Mouse (Mus musculus) frontal cortex, postnatal 10 days (tissue): ENCODE results near the gene Spout1.
A peak's percentile ranks its signal among the peaks of the same experiment; 100 is the strongest.
"Not testable (repeated sequence)": the region's sequence is repeated elsewhere in the genome, so short reads cannot be mapped to it uniquely, and the experiment has no call there.

Source experiments
- DNase-seq, 2 experiments: peaks; one replicate each; pipeline ENCODE4 v3.0.0; 2022; ENCODE audit warnings: low spot score in 2 of 2, mixed read lengths in 1 of 2

The Spout1 gene

DNA sequence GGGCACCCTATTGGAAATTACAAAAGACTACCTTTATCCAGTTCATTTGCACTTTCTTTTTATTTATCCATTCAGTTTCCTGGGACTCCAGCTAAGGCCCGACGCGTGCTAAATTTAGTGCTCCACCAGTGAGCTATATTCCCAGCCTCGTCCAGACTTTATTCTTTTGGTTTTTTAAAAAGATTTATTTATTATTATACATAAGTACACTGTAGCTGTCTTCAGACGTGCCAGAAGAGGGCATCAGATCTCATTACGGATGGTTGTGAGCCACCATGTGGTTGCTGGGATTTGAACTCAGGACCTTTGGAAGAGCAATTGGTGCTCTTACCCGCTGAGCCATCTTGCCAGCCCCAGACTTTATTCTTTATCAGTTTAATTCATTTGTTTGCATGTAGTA lies 452 bp upstream of the Spout1 start:
- not testable (repeated sequence) for DNase-seq

DNA sequence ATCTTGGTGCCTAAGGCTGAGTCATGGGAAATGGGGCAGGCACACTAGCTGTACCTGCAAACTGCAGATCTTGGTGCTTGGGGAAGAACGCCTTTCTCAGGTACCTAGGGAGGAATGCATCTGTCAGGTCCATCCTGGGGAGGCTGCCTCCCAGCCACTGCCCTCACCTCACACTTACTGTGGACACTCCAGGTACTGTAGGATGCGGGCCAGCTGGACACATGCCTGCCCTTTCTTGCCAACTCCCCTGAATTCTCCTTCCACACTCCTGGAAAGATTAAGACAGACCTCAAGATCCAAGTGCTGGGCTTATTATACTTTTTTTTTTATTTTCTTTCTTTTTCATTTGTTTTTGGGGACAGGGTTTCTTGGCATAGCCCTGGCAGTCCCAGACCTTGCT lies 1.7 kb downstream of the Spout1 start:
- DNase-seq, result no peak

DNA sequence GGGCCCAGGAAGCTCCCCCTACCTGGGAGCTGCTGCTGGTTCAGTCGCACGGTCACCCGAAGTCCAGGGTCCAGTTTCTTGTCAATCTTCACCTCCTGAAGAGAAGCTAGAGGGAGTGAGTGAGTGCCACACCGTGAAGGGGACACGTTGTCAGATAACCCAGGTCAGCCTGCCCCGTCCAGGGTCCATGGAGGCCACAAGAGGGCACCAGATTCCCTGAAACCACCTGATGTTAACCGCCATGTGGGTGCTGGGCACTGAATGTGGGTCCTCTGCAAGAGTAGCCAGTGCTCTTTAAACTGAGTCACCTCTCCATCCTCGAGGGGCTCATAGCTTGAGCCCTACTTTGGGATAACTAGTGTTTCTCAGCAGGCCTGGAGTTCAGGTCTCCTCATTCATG lies 2.4 kb downstream of the Spout1 start:
- DNase-seq, result no peak

DNA sequence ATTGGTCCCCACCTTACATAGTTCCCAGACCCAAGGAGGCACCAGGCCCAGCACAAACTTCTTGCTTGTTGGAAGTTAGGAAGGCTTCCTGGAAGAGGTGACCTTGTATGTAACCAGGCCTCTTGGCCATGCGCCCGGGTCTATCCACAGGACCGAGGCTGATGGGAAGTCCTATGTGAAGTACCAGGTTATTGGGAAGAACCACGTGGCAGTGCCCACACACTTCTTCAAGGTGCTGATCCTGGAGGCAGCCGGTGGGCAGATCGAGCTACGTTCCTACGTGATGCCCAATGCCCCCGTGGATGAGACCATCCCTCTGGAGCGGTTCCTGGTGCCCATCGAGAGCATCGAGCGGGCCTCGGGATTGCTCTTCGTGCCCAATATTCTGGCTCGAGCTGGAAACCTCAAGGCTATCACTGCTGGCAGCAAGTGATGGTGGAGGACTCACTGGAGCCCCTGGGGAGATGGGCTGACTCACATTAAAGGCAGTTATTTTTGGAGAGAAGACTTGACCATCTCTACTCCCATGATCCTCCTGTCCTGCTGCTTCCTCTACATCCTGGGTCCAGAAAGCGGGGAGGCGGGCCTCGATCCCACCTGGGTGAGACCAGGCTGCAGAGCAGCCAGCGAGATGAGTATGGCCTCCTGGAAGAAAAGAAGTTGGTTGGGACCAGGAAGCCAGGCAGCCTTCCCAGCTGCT lies 4.6 kb downstream of the Spout1 start:
- no peak for DNase-seq

DNA sequence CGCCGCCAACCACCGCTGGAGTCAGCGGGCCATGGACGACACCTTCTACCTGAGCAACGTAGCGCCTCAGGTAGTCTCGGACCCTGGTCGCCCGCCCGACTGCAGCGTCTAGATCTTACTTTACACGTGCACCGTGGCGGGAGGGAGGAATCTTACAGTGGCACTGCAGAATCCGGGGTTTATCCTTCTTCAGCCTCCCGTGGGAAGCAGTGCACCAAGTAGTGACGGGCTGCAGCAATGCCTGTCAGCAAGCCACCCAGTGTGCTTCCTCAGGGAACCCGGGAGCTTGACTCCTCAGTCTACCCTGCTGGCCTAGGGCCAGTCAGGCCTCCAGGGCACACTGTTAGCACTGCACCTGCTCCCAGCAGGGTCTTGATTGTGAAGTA lies 6.3 kb downstream of the Spout1 start:
- no peak for DNase-seq

DNA sequence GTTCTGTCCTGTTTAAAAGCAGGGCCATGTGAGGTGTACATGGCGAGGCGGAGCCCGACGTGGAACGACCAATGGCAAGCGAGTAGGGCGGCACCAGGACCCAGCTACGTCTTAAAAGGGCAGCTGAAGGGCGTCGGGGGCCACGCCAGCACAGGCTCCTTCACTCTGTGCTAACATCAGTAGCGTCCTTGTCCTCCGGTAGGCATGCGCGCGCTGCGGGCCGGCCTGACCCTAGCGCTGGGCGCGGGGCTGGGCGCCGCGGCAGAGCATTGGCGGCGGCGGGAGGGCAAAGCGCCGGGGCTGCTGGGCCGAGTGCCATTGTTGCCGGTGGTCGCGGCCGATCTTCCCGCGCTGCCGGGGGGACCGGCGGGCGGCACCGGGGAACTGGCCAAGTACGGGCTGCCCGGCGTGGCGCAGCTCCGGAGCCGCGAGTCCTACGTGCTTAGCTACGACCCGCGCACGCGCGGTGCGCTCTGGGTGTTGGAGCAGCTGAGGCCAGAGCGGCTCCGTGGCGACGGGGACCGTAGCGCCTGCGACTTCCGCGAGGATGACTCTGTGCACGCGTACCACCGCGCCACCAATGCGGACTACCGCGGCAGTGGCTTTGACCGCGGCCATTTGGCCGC lies 6.8 kb downstream of the Spout1 start, which contains the start of gene Endog:
Gene Endog, plus strand, starts transcription at position 123 of the 626 bp plus-strand sequence.
- DNase-seq, result peak; percentile 83 to 86

DNA sequence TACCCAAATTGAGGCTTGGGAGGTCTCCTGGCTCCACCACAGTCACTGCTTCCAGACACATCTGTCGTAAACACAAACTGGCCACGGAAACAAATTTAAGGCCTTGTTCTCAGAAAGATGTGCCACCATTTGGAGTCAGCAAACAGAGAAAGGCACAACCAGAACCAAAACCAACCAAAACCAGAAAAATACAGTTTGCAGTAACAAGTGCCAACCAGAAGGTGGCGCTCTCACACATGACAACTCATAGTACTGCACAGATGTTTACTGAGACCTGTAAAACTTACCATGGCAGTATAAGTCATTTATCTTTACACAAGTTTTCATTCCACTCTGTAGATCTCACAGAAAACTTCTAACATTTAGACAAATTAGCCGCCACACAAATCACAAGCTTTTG lies 11.6 kb downstream of the Spout1 start:
- no peak for DNase-seq

DNA sequence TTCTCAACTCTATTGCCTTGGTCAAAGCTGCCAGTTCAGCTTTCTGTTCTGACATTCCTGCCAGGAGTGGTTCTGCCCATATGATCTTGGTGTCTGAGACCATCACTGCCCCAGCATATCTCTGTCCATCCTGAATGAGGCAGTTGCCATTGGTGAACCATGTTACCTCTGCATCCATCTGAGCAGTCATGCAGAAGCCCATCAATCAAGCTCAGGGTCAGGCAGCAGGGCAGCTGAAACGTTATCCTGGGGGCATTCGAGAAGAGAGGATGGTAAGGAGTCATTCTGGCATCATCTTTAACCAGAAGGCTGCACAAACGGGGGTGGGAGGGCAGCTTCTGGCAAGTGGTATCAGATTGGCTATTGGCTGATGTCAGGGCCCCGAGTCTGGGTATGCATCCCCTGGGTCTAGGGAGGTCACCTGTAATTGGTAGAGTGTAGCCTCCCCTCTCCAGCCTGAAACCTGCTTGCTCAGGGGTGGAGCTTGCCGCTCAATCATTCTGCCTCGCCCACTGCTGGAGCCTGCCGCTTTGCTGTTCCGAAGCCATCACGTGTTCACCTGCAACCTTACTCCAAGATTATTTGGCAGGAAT lies 13.8 kb downstream of the Spout1 start:
- no peak for DNase-seq

DNA sequence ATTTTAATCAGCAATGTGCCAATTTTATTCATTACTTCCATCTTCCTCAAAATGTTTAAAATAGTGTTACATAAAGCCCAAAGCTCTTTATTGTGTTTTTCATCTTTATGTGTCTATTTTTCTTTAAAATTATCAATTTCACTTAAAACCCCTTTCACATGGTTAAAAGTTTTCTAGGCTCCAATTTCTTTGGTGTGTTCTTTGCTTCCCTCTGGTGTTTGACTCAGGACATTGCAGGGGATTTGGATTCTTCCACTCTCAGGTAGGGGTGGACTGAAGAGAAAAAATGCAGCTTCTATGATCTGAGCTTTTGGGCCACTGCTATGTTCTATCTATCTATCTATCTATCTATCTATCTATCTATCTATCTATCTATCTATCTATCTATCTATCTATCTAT lies 16.4 kb downstream of the Spout1 start:
- no peak for DNase-seq

DNA sequence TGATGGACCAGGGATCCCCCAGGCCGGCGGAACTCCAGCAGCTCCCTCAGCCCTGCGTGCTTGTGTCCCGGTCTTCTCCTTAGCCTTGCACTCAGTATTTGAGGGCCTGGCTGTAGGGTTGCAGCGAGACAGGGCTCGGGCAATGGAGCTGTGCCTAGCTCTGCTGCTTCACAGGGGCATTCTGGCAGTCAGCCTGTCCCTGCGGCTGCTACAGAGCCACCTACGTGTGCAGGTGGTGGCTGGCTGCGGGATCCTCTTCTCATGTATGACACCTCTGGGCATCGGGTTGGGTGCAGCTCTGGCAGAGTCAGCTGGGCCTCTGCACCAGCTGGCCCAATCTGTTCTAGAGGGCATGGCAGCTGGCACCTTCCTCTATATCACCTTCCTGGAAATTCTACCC lies 18.4 kb downstream of the Spout1 start:
- DNase-seq, result not testable (repeated sequence)

DNA sequence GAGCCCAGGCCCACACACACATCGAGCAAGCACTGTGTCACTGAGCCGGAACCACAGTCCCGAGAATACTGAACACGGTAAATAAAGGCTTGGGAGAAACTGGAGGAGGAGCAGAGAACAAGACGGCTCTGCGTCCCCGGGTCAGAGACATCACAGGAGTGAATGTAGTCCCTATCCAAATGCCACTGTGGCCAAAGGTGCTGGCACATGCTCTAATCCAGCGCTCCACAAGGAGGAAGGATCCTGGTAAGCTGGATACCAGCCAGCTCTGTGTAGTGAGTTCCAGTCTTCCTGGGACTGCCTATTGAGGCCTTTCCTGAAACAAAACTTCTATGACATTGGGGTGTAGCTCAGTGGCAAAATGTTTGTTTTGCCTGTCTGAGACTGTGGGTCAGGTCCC lies 25.6 kb downstream of the Spout1 start:
- no peak for DNase-seq

DNA sequence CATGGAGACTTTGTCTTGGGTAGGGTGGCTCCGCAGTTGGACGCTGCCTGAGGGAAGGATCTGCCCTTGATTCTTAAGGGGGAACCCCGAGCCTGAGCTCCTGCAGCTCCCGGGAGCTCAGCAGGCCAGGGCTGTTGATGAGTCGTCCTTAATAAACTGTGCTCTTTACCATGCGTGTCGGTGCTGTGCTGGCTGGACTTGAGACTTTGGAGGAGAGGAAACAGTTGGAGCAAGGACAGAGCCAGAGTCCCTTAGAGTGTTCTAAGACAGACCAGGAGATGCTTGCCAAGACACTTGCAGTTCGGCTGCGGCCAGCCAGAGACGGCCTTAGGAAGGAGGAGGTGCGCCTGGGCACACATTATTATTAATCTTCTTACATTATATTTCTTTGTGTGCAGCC lies 26.4 kb downstream of the Spout1 start:
- DNase-seq, result no peak

DNA sequence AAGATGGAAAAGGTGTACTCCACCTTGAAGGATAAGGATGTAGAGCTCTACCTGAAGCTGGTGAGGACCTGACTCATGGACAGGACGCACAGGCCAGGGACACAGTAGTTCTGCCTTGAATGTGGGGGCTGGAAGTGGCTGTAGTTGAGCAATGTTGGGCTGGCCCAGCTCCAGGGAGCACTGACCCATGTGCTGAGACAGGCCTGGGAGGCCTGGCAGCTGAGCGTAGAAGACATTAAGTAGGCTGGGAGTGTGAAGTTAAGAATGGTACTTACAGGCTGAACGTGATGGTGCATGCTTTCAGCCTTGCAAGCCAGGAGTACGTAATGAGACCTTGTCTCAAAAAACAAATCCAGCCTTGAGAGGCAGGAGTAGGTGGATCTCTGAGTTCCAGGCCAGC lies 30.8 kb downstream of the Spout1 start:
- no peak for DNase-seq

DNA sequence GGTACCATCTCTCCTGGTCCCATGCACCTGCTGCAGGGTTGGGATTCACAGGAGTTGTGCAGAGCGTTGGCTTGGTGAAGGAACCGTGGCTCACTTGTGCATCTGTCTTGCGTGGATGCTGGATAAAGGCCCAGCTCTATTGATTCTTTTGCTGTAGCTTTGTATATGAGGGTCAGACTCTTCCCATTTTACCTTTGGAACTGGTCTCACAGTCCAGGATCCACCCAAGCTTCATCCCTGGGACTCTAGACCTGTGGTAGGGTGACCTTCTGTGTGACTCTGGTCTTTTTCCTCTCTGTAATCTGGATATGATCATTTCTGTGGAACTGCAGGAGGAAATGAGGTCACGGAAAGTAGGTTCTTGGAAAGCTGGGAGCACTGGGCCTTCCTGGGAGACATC lies 33.8 kb downstream of the Spout1 start:
- DNase-seq, result no peak

DNA sequence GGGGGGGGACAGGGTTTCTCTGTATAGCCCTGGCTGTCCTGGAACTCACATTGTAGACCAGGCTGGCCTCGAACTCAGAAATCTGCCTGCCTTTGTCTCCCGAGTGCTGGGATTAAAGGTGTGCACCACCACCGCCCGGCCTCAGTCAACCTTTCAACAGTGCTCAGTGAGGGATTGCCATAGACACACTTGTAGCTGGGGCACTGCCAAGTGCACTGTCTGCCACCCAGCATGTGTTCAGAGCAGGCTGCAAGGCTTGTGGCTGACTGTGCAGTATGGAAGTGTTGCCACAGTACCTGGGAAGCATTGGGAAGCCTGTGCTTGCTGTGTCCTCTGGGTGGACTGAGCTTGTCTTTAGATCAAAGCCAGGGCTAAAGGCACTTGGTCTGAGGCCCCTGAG lies 38.2 kb downstream of the Spout1 start:
- not testable (repeated sequence) for DNase-seq

DNA sequence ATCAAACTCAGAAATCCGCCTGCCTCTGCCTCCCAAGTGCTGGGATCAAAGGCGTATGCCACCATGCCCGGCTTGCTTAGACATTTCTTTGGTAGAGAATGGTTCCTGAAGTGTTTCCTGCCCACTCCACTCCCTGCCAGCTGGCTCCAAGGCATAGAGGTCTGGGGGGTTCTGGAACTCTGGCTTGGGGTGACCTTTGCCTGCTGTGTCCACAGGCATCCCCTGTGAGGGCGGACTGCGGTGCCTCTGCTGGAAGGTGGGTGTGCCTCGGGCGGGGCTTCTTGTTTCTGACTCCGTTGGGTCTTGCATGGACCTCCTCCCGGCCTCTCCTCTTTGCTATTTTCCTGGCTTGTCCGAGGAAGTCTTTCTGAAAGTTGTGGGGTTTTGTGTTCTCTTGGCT lies 41.8 kb downstream of the Spout1 start:
- DNase-seq, result no peak

DNA sequence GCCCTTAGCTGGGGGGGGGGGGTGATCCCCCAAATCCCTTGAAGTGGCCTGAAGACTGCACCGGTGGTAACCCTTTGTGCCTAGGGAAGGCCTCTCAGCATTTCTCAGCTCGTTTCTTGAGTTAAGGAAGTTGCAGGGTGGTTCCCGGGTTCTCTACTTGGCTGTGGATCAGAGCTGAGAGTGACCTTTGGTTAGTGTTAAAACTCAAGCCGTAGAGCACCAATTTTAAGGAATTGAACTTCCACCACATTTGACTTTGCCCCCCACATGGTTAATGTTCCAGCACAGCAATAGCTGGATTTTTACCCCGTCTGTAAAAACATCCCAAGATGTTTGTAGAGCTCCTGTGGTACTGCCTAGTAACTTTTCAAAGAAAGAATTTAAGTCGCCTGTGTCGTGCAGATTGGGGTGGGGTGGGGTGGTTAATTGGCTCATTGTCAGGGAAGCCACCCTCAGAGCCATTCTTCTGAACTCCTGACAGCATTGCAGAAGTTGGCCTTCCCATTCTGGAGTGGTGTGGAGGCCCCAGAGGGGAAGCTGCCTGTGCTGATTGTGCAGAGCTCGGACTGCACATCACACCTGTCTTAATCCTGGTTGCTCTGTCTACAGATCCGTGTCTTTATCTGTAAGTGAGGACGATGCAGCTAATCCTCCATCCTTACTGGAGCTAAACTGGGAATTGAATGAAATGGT lies 43.2 kb downstream of the Spout1 start:
- no peak for DNase-seq

DNA sequence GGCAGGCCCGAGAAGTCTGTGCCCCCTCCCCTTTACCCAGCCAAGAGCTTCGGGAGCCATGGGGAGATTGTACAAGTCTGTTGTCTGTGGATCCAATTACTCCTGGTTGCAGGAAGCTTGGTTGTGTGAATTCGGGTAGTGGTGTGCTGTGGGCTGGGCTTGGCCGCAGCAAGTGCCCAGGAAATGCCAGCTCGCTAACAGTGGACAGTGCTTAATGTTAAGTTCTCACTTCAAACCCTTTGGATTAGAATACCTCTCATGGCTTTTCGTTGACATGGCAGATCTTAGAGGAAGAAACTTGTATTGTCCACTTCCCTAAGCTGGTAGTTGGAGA lies 43.9 kb downstream of the Spout1 start:
- no peak for DNase-seq

DNA sequence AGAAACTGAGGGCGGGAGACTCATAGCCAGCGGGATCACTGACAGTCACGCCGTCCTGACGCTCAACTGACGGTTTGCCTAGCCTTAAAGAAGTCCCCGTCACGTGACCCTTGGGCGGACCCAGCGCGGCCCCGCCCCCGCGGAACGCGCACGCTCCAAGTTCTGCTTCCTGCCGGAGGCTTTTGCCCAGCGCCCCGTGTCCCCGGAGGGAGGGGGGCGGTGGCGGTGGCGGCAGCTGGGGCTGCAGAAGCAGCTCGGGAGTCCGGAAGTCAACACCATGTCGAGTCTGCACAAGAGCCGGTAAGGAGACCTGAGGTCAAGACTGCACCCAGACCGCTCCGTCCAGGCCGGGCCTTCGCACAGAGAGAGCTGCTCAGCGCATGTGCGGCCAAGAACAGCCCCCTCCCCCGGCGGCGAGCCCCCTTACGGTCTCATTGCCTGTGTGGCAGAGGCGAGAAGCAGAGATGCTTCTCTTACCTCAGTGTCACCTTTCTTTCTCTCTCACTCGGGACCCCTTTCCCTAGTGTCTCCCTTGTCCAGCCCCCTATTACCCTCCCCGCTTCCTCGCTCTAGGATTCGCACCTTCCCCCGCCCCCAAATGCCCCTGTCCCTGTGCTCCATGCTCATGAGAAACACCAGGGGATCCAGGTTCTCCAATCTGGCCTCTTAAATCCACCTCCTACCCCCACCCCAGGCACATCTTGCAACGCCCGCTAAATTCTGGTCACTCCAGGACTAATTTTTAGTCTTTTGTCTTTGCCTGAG lies 44.5 kb downstream of the Spout1 start, which contains the start of gene Tbc1d13:
Gene Tbc1d13, plus strand, starts transcription at position 134 of the 765 bp plus-strand sequence.
- peak; percentile 97 for DNase-seq

DNA sequence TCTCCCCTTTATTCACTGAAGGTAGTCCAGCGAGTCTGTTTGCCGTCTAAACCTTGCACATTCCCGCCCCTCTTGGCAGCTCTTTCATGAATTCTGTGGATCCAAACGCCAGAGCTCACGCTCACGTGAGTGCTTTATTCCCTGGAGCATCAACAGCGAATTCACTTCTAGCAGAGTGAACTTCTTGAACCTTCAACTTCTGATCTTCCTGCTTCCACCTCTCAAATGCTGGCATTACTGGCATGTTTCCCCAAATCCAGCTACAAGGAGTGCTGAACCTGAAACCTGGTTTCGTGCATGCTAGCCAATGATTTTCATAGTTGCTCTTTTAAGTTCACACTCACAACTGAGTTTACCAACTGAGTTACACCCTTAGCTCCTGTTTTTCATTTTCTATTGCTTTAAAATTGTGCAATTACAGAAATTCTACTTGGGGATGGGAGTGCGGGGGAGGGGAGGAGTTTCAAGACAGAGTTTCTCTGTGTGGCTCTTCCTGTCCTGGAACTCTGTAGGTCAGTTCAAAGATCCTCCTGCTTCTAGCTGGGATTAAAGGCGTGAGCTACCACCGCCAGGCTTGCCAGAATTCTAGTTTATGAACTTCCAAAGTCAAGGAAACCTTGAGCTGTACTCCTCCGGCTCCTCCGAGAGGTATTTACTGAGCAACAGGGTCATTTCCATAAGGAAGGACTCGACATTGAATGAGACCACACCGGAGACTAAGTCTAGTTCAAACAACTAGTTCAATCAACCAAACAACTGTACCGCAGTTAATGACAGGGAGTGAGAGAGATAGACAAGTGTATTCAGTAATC lies 45.3 kb downstream of the Spout1 start:
- DNase-seq, result no peak

DNA sequence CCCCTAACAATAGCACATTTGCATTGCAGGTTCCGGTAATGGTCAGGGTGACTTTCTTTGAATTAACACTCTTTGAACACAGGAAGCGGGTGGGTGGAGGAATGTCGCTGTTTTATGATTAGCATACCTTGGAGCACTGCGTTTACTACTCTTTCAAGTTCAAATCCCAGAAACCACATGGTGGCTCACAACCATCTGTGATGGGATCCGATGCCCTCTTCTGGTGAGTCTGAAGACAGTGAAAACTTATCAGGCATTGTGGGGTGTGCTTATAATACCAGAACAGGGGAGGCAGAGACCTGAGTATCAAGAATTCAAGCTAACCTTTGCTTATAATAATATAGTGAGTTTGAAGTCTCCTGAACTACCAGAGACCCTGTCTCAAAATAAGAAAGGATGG lies 47.0 kb downstream of the Spout1 start:
- not testable (repeated sequence) for DNase-seq
